Mouse (Mus musculus): Measurements from ENCODE around the gene Ppfia1. TPM values are rescaled to one million over a fixed set of nuclear protein-coding genes. Genes with fewer than 3 reads are reported as not detected.

The Ppfia1 gene
- polyA plus RNA-seq, 2 experiments = 13.7 to 15.4 TPM

GRCm38 (mm10) chr7:144519852-144520251 lies 33.7 kb downstream of the Ppfia1 start:
- H3K9ac ChIP-seq (replicated peaks) = no peak overlapping the region
- DNase-seq (ENCODE audit: low read depth in 3 of 3, low spot score in 3 of 3) (no peak), ATAC-seq (ENCODE audit: insufficient read depth) (no peak)
- TF ChIP-seq CTCF (IDR thresholded peaks at IDR 0.05; ENCODE audit: low read depth) = no peak
- no peak for TF ChIP-seq EP300 (IDR thresholded peaks at IDR 0.05; ENCODE audit: low read depth)
- no peak overlapping the region for H3K4me2 ChIP-seq (ENCODE audit: low read depth)
- H3K27ac ChIP-seq = no peak overlapping the region
- no peaks in the 10 kb centered on the region for H3K9me3 ChIP-seq (ENCODE audit: control insufficient read depth, low read length)
- H3K36me3 ChIP-seq (replicated peaks; ENCODE audit: control insufficient read depth, insufficient read depth, low read depth) = peaks cover 24% of the 10 kb centered on the region
- peaks cover 26% of the 10 kb centered on the region in 2 experiments for H3K4me1 ChIP-seq (replicated peaks; ENCODE audit: control insufficient read depth in 2 of 2, insufficient read depth in 2 of 2, low read length in 1 of 2)
- no peak overlapping the region for H3K4me3 ChIP-seq (ENCODE audit: insufficient read depth in 1 of 2, low read depth in 2 of 2, low read length in 2 of 2)
- H3K27me3 ChIP-seq (ENCODE audit: control insufficient read depth, insufficient read depth, low read length) = no peaks in the 10 kb centered on the region
- 90% methylated on average over 5 of the region's 5 CpGs for WGBS (ENCODE audit: insufficient replicate concordance)

- no peaks in the 10 kb centered on the region for H3K4me1 ChIP-seq (replicated peaks; ENCODE audit: control insufficient read depth in 2 of 2, insufficient read depth in 2 of 2, low read length in 1 of 2)
- WGBS (ENCODE audit: insufficient replicate concordance) = 69% methylated on average over 5 of the region's 5 CpGs
- no peaks in the 10 kb centered on the region for H3K27me3 ChIP-seq (ENCODE audit: control insufficient read depth, insufficient read depth, low read length)
- no peak overlapping the region for H3K4me3 ChIP-seq (ENCODE audit: insufficient read depth in 1 of 2, low read depth in 2 of 2, low read length in 2 of 2)
- H3K9me3 ChIP-seq (ENCODE audit: control insufficient read depth, low read length) = no peaks in the 10 kb centered on the region
- no peak for TF ChIP-seq EP300 (IDR thresholded peaks at IDR 0.05; ENCODE audit: low read depth)
- no peak for TF ChIP-seq CTCF (IDR thresholded peaks at IDR 0.05; ENCODE audit: low read depth)
- H3K27ac ChIP-seq = no peak overlapping the region
- DNase-seq (ENCODE audit: low read depth in 3 of 3, low spot score in 3 of 3) (no peak), ATAC-seq (ENCODE audit: insufficient read depth) (no peak)
- no peak overlapping the region for H3K4me2 ChIP-seq (ENCODE audit: low read depth)
- H3K9ac ChIP-seq (replicated peaks) = no peak overlapping the region
- peaks cover 28% of the 10 kb centered on the region for H3K36me3 ChIP-seq (replicated peaks; ENCODE audit: control insufficient read depth, insufficient read depth, low read depth)
These were observed 36.8 kb downstream of the Ppfia1 start for GRCm38 (mm10) chr7:144516711-144517110.

GRCm38 (mm10) chr7:144509090-144509489 lies 44.4 kb downstream of the Ppfia1 start:
- H3K27me3 ChIP-seq (ENCODE audit: control insufficient read depth, insufficient read depth, low read length) = no peaks in the 10 kb centered on the region
- ATAC-seq (ENCODE audit: insufficient read depth) = no peak
- peaks cover 28% of the 10 kb centered on the region for H3K36me3 ChIP-seq (replicated peaks; ENCODE audit: control insufficient read depth, insufficient read depth, low read depth)
- DNase-seq (ENCODE audit: low read depth in 3 of 3, low spot score in 3 of 3) = no peak
- TF ChIP-seq EP300 (IDR thresholded peaks at IDR 0.05; ENCODE audit: low read depth) (no peak), CTCF (IDR thresholded peaks at IDR 0.05; ENCODE audit: low read depth) (no peak)
- 74% methylated on average over 4 of the region's 4 CpGs for WGBS (ENCODE audit: insufficient replicate concordance)
- no peak overlapping the region for H3K4me2 ChIP-seq (ENCODE audit: low read depth)
- no peak overlapping the region for H3K9ac ChIP-seq (replicated peaks)
- H3K27ac ChIP-seq = no peak overlapping the region
- no peaks in the 10 kb centered on the region for H3K9me3 ChIP-seq (ENCODE audit: control insufficient read depth, low read length)
- H3K4me1 ChIP-seq (replicated peaks; ENCODE audit: control insufficient read depth in 2 of 2, insufficient read depth in 2 of 2, low read length in 1 of 2) = peaks cover 0 to 1% of the 10 kb centered on the region in 2 experiments; a peak in 2 of 4 replicates
- no peak overlapping the region for H3K4me3 ChIP-seq (ENCODE audit: insufficient read depth in 1 of 2, low read depth in 2 of 2, low read length in 2 of 2)

DNA sequence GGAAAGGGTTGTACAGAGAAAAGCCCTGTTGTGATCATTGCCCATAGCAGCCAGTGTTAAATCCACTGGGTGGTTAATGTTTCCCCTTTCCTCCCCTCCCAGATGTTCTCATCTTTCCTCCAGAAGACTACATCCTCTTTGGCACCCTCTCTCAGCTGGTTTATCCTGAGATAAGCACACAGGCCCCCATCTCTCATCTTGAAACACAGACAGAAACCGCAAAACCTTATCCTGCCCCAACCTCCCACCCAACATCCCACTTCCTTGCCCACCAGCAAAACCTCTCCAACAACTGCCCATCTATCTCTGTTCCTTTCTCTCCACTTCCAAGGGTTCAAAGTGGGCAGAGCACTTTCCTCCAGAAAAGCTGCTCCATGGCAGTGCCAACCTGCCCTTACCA lies 46.7 kb downstream of the Ppfia1 start:
- no peak overlapping the region for H3K27ac ChIP-seq
- H3K9me3 ChIP-seq (ENCODE audit: control insufficient read depth, low read length) = no peaks in the 10 kb centered on the region
- peaks cover 0 to 1% of the 10 kb centered on the region in 2 experiments; a peak in 2 of 4 replicates for H3K4me1 ChIP-seq (replicated peaks; ENCODE audit: control insufficient read depth in 2 of 2, insufficient read depth in 2 of 2, low read length in 1 of 2)
- H3K4me2 ChIP-seq (ENCODE audit: low read depth) = no peak overlapping the region
- no peaks in the 10 kb centered on the region for H3K27me3 ChIP-seq (ENCODE audit: control insufficient read depth, insufficient read depth, low read length)
- ATAC-seq (ENCODE audit: insufficient read depth) (no peak), DNase-seq (ENCODE audit: low read depth in 3 of 3, low spot score in 3 of 3) (no peak)
- TF ChIP-seq CTCF (IDR thresholded peaks at IDR 0.05; ENCODE audit: low read depth) = no peak
- no peak for TF ChIP-seq EP300 (IDR thresholded peaks at IDR 0.05; ENCODE audit: low read depth)
- no peak overlapping the region for H3K9ac ChIP-seq (replicated peaks)
- H3K4me3 ChIP-seq (ENCODE audit: insufficient read depth in 1 of 2, low read depth in 2 of 2, low read length in 2 of 2) = no peak overlapping the region
- WGBS (ENCODE audit: insufficient replicate concordance) = 59% methylated on average over 1 of the region's 1 CpGs
- H3K36me3 ChIP-seq (replicated peaks; ENCODE audit: control insufficient read depth, insufficient read depth, low read depth) = peaks cover 32% of the 10 kb centered on the region

- no peak for ATAC-seq (ENCODE audit: insufficient read depth)
These were observed 49.6 kb downstream of the Ppfia1 start for GRCm38 (mm10) chr7:144503959-144504358.

More at GRCm38 (mm10) chr7:144503959-144504358, 49.6 kb downstream of the Ppfia1 start:
- 78% methylated on average over 4 of the region's 4 CpGs for WGBS (ENCODE audit: insufficient replicate concordance)
- no peak overlapping the region for H3K9ac ChIP-seq (replicated peaks)
- no peak overlapping the region for H3K27ac ChIP-seq
- H3K9me3 ChIP-seq (ENCODE audit: control insufficient read depth, low read length) = no peaks in the 10 kb centered on the region
- no peak for DNase-seq (ENCODE audit: low read depth in 3 of 3, low spot score in 3 of 3)
- no peaks in the 10 kb centered on the region for H3K27me3 ChIP-seq (ENCODE audit: control insufficient read depth, insufficient read depth, low read length)
- no peaks in the 10 kb centered on the region; a peak in 2 of 4 replicates for H3K4me1 ChIP-seq (replicated peaks; ENCODE audit: control insufficient read depth in 2 of 2, insufficient read depth in 2 of 2, low read length in 1 of 2)
- H3K4me2 ChIP-seq (ENCODE audit: low read depth) = no peak overlapping the region
- no peak overlapping the region for H3K4me3 ChIP-seq (ENCODE audit: insufficient read depth in 1 of 2, low read depth in 2 of 2, low read length in 2 of 2)
- TF ChIP-seq CTCF (IDR thresholded peaks at IDR 0.05; ENCODE audit: low read depth) = no peak
- TF ChIP-seq EP300 (IDR thresholded peaks at IDR 0.05; ENCODE audit: low read depth) = no peak
- H3K36me3 ChIP-seq (replicated peaks; ENCODE audit: control insufficient read depth, insufficient read depth, low read depth) = peaks cover 23% of the 10 kb centered on the region
